Mouse (Mus musculus) 3134 (cell line): ENCODE measurements at regions not wholly inside any gene's neighbourhood (a gene's known extent, or its start where the extent isn't known, plus 50 kb on each side); places are given as distances from the start of the nearest gene placed in this dataset.
"Not testable (repeated sequence)": the region's sequence is repeated elsewhere in the genome, so short reads cannot be mapped to it uniquely, and the experiment has no call there.

Experiments used
- DNase-seq: peaks from one replicate; pipeline ENCODE4 v3.0.0-alpha.2; 2011; ENCODE audit warnings: low spot score; ENCODE audit not compliant: insufficient read length; ENCODE audit errors: extremely low read depth

- DNase-seq, result peak; percentile 15
Observed at GRCm38 (mm10) chr13:66715191-66716161, 189.2 kb upstream of the Gm10767 start.

GRCm38 (mm10) chr13:66711010-66711409, 193.7 kb upstream of the Gm10767 start:
- DNase-seq, result not testable (repeated sequence)

GRCm38 (mm10) chr13:66697983-66698535, 206.7 kb upstream of the Gm10767 start:
- not testable (repeated sequence) for DNase-seq

GRCm38 (mm10) chr13:66680766-66681165, 223.9 kb upstream of the Gm10767 start:
- not testable (repeated sequence) for DNase-seq

GRCm38 (mm10) chr13:66642245-66642644, 201.3 kb upstream of the 2410141K09Rik start:
- DNase-seq, result not testable (repeated sequence)

GRCm38 (mm10) chr13:66625761-66626160, 184.8 kb upstream of the 2410141K09Rik start:
- DNase-seq, result not testable (repeated sequence)

GRCm38 (mm10) chr13:66586041-66586440, 145.1 kb upstream of the 2410141K09Rik start:
- DNase-seq, result not testable (repeated sequence)

- DNase-seq, result not testable (repeated sequence)
Observed at GRCm38 (mm10) chr13:66563616-66564015, 122.7 kb upstream of the 2410141K09Rik start.

GRCm38 (mm10) chr13:66556397-66556796, 115.5 kb upstream of the 2410141K09Rik start:
- not testable (repeated sequence) for DNase-seq

GRCm38 (mm10) chr13:66547951-66548350, 107.0 kb upstream of the 2410141K09Rik start:
- not testable (repeated sequence) for DNase-seq

- not testable (repeated sequence) for DNase-seq
Observed at GRCm38 (mm10) chr13:66519596-66519995, 78.7 kb upstream of the 2410141K09Rik start.
